Mouse (Mus musculus): ENCODE data around the gene Mapk9. TPM values are rescaled to one million over a fixed set of nuclear protein-coding genes. Genes with fewer than 3 reads are reported as not detected.

The Mapk9 gene
- total RNA-seq, 2 experiments from 2014 or later: 18.9 to 19.4 TPM

- no peak for ATAC-seq (replicated peaks; ENCODE audit: low FRiP score, poor library complexity, severe bottlenecking)
Observed at GRCm38 (mm10) chr11:49879950-49880642, 33.5 kb downstream of the Mapk9 start.

- ATAC-seq (replicated peaks; ENCODE audit: low FRiP score, poor library complexity, severe bottlenecking): no peak
Observed at GRCm38 (mm10) chr11:49883394-49883793, 36.8 kb downstream of the Mapk9 start.

GRCm38 (mm10) chr11:49888469-49888868 is 41.9 kb downstream of the Mapk9 start:
- ATAC-seq (replicated peaks; ENCODE audit: low FRiP score, poor library complexity, severe bottlenecking): no peak

- no peak for ATAC-seq (replicated peaks; ENCODE audit: low FRiP score, poor library complexity, severe bottlenecking)
Observed at GRCm38 (mm10) chr11:49891993-49892392, 45.4 kb downstream of the Mapk9 start.

- no peak for ATAC-seq (replicated peaks; ENCODE audit: low FRiP score, poor library complexity, severe bottlenecking)
Observed at GRCm38 (mm10) chr11:49893806-49894205, 47.3 kb downstream of the Mapk9 start.

- no peak for ATAC-seq (replicated peaks; ENCODE audit: low FRiP score, poor library complexity, severe bottlenecking)
Observed at GRCm38 (mm10) chr11:49895966-49896590, 49.5 kb downstream of the Mapk9 start.

GRCm38 (mm10) chr11:49900043-49900442 is 53.5 kb downstream of the Mapk9 start:
- 0 out of 2 replicates have a peak, but pooled peaks have one; percentile 11 for ATAC-seq (replicated peaks; ENCODE audit: low FRiP score, poor library complexity, severe bottlenecking)

GRCm38 (mm10) chr11:49900962-49901658 is 54.6 kb downstream of the Mapk9 start:
- ATAC-seq (replicated peaks; ENCODE audit: low FRiP score, poor library complexity, severe bottlenecking): peak; percentile 23; the same call in 1 of the 2 replicates

- peak; percentile 77 for ATAC-seq (replicated peaks; ENCODE audit: low FRiP score, poor library complexity, severe bottlenecking)
Observed at GRCm38 (mm10) chr11:49901659-49902458, 55.3 kb downstream of the Mapk9 start, which contains the start of gene Rasgef1c. Gene Rasgef1c (plus strand): TSS chr11:49901835.

GRCm38 (mm10) chr11:49903333-49903732 is 56.8 kb downstream of the Mapk9 start:
- peak; percentile 59; the same call in 1 of the 2 replicates for ATAC-seq (replicated peaks; ENCODE audit: low FRiP score, poor library complexity, severe bottlenecking)

- ATAC-seq (replicated peaks; ENCODE audit: low FRiP score, poor library complexity, severe bottlenecking): no peak
Observed at GRCm38 (mm10) chr11:49918521-49919180, 72.1 kb downstream of the Mapk9 start.

GRCm38 (mm10) chr11:49919304-49919703 is 72.8 kb downstream of the Mapk9 start:
- no peak for ATAC-seq (replicated peaks; ENCODE audit: low FRiP score, poor library complexity, severe bottlenecking)

- no peak for ATAC-seq (replicated peaks; ENCODE audit: low FRiP score, poor library complexity, severe bottlenecking)
Observed at GRCm38 (mm10) chr11:49923539-49923938, 77.0 kb downstream of the Mapk9 start.

- ATAC-seq (replicated peaks; ENCODE audit: low FRiP score, poor library complexity, severe bottlenecking): 0 out of 2 replicates have a peak, but pooled peaks have one; percentile 49
Observed at GRCm38 (mm10) chr11:49926183-49926582, 79.6 kb downstream of the Mapk9 start.

GRCm38 (mm10) chr11:49927169-49927568 is 80.6 kb downstream of the Mapk9 start:
- no peak for ATAC-seq (replicated peaks; ENCODE audit: low FRiP score, poor library complexity, severe bottlenecking)

- no peak for ATAC-seq (replicated peaks; ENCODE audit: low FRiP score, poor library complexity, severe bottlenecking)
Observed at GRCm38 (mm10) chr11:49927670-49928069, 81.1 kb downstream of the Mapk9 start.

- no peak for ATAC-seq (replicated peaks; ENCODE audit: low FRiP score, poor library complexity, severe bottlenecking)
Observed at GRCm38 (mm10) chr11:49931037-49931625, 84.6 kb downstream of the Mapk9 start.

- no peak for ATAC-seq (replicated peaks; ENCODE audit: low FRiP score, poor library complexity, severe bottlenecking)
Observed at GRCm38 (mm10) chr11:49931853-49932252, 85.3 kb downstream of the Mapk9 start.

GRCm38 (mm10) chr11:49933811-49934210 is 87.3 kb downstream of the Mapk9 start:
- ATAC-seq (replicated peaks; ENCODE audit: low FRiP score, poor library complexity, severe bottlenecking): no peak
